Mouse (Mus musculus): ENCODE data around the gene Ctc1.

- TF ChIP-seq CTCF (IDR thresholded peaks at IDR 0.05; ENCODE audit: extremely low read depth, insufficient read length, insufficient replicate concordance, low read depth, low read length) (no peak), POLR2A (IDR thresholded peaks at IDR 0.05; ENCODE audit: low read depth, low read length) (no peak)
These were observed 47.1 kb downstream of the Ctc1 start for GRCm38 (mm10) chr11:69062761-69063224.
